Mouse (Mus musculus) E14TG2a.4 (cell line): ENCODE measurements at regions not wholly inside any gene's neighbourhood (a gene's known extent, or its start where the extent isn't known, plus 50 kb on each side); places are given as distances from the start of the nearest gene placed in this dataset.

ENCODE experiments used
- CTCF ChIP-seq: conservative IDR thresholded peaks from 2 replicates; pipeline ENCODE4 v1.5.1; 2014; ENCODE audit warnings: low read length
- NANOG ChIP-seq: IDR thresholded peaks from 2 replicates; pipeline ENCODE4 v1.6.1; 2014; ENCODE audit warnings: borderline replicate concordance, low read length, mixed read lengths
- POU5F1 ChIP-seq: IDR thresholded peaks from 2 replicates; pipeline ENCODE4 v1.6.1; 2014; ENCODE audit warnings: low read length, borderline replicate concordance

- TF ChIP-seq CTCF (no peak), NANOG (no peak), POU5F1 (no peak)
Measured at GRCm38 (mm10) chr2:169234368-169235070, 279.1 kb upstream of the Zfp64 start.
